Mouse (Mus musculus): ENCODE measurements around the gene Fat3.

- TF ChIP-seq CTCF (IDR thresholded peaks at IDR 0.05; ENCODE audit: control insufficient read depth, insufficient read depth, insufficient read length) = no peak
- TF ChIP-seq MAX (IDR thresholded peaks at IDR 0.05) = no peak
- no peak for TF ChIP-seq MYOG (IDR thresholded peaks at IDR 0.05; ENCODE audit: control insufficient read depth, extremely low read depth, insufficient read length)
Observed at GRCm38 (mm10) chr9:16484765-16485164, 16.3 kb downstream of the Fat3 start.

Data from C2C12 (cell line).